Mouse (Mus musculus): ENCODE measurements around the gene Slc17a4.

GRCm38 (mm10) chr13:23879636-23880035 lies 35.2 kb downstream of the Slc17a4 start:
- TF ChIP-seq CTCF (IDR thresholded peaks at IDR 0.05; ENCODE audit: borderline replicate concordance, extremely low read depth, insufficient read depth, insufficient read length) (no peak), POLR2A (IDR thresholded peaks at IDR 0.05; ENCODE audit: borderline replicate concordance, extremely low read depth, insufficient read depth, insufficient read length, poor library complexity, severe bottlenecking) (no peak)

Data from brain, embryonic 14.5 days (tissue).